Mouse (Mus musculus) CH12.LX (cell line): ENCODE measurements around the gene Junb. TPM values are rescaled to one million over a fixed set of nuclear protein-coding genes. Genes with fewer than 3 reads are reported as not detected.
A peak's percentile ranks its signal among the peaks of the same experiment; 100 is the strongest.

Experiments used
- DNase-seq: peaks from one replicate; pipeline ENCODE4 v3.0.0-alpha.2; 2013; ENCODE audit errors: extremely low read depth
- H3K27ac ChIP-seq: 2 replicates; pipeline ENCODE4 v1.5.1; 2012; ENCODE audit warnings: low read depth, mild to moderate bottlenecking, control low read depth, moderate library complexity; ENCODE audit not compliant: insufficient read depth
- H3K27me3 ChIP-seq: replicated peaks from 2 replicates; pipeline ENCODE3; 2012; ENCODE audit warnings: inconsistent platforms
- H3K36me3 ChIP-seq, 2 experiments: replicated peaks in 1 of 2; 2 replicates each; pipeline versions ENCODE3 to v1.6.1; 2012; ENCODE audit warnings: inconsistent platforms in 1 of 2, low read length in 1 of 2, mild to moderate bottlenecking in 1 of 2, mixed read lengths in 1 of 2, moderate library complexity in 1 of 2; ENCODE audit not compliant: control insufficient read depth in 1 of 2, insufficient read depth in 1 of 2
- H3K4me1 ChIP-seq, 2 experiments: 2 replicates each; pipeline ENCODE4 v1.6.1; 2012; ENCODE audit warnings: inconsistent platforms in 1 of 2, moderate library complexity in 1 of 2; ENCODE audit not compliant: insufficient read depth in 2 of 2, control insufficient read depth in 1 of 2
- H3K4me2 ChIP-seq: 2 replicates; pipeline ENCODE4 v1.6.1; 2012; ENCODE audit warnings: low read depth, mild to moderate bottlenecking, control low read depth; ENCODE audit not compliant: poor library complexity, insufficient read depth, severe bottlenecking
- H3K4me3 ChIP-seq, 3 experiments: fragments of 150-350 bp in 1 of 3; sonication (generic) in 1 of 3; replicated peaks in 1 of 3; 2 replicates each; pipeline versions ENCODE3 to v1.5.1; 2011 to 2012; ENCODE audit warnings: low read depth in 2 of 3, low read length in 2 of 3, mild to moderate bottlenecking in 2 of 3, moderate library complexity in 2 of 3, control low read depth in 1 of 3, improper control_type of control experiment in 1 of 3, inconsistent platforms in 1 of 3, mixed read lengths in 1 of 3; ENCODE audit not compliant: poor library complexity in 1 of 3
- H3K79me2 ChIP-seq: replicated peaks from 2 replicates; pipeline ENCODE4 v1.6.1; 2012; ENCODE audit warnings: mild to moderate bottlenecking, moderate library complexity; ENCODE audit not compliant: control insufficient read depth, poor library complexity, insufficient read depth, severe bottlenecking; ENCODE audit errors: extremely low read depth
- H3K9ac ChIP-seq: 2 replicates; pipeline ENCODE4 v1.6.1; 2012; ENCODE audit warnings: low read depth, mild to moderate bottlenecking, control low read depth, moderate library complexity; ENCODE audit not compliant: insufficient read depth
- H3K9me3 ChIP-seq: replicated peaks from 2 replicates; pipeline ENCODE3; 2012; ENCODE audit warnings: low read length, inconsistent platforms, mixed read lengths
- BHLHE40 ChIP-seq: IDR thresholded peaks from 2 replicates; pipeline ENCODE4 v1.6.1; 2011; ENCODE audit warnings: mild to moderate bottlenecking, low read depth, low read length, improper control_type of control experiment
- CHD1 ChIP-seq: IDR thresholded peaks from 2 replicates; pipeline ENCODE4 v1.6.1; 2012; ENCODE audit warnings: low read depth, low read length, improper control_type of control experiment, inconsistent platforms
- CHD2 ChIP-seq: IDR thresholded peaks from 2 replicates; pipeline ENCODE4 v1.6.1; 2011; ENCODE audit warnings: low read length, improper control_type of control experiment
- E2F4 ChIP-seq: IDR thresholded peaks from 2 replicates; pipeline ENCODE4 v1.6.1; 2011; ENCODE audit warnings: low read depth, low read length, improper control_type of control experiment; ENCODE audit not compliant: insufficient replicate concordance
- ELF1 ChIP-seq: IDR thresholded peaks from 2 replicates; pipeline ENCODE4 v1.6.1; 2014; ENCODE audit warnings: low read depth, mild to moderate bottlenecking, inconsistent platforms, low read length, improper control_type of control experiment
- EP300 ChIP-seq: IDR thresholded peaks from 2 replicates; pipeline ENCODE4 v1.6.1; 2011; ENCODE audit warnings: low read length, improper control_type of control experiment
- ETS1 ChIP-seq: conservative IDR thresholded peaks from 2 replicates; pipeline ENCODE4 v1.6.1; 2012; ENCODE audit warnings: low read depth, mild to moderate bottlenecking, inconsistent platforms, low read length, improper control_type of control experiment, moderate library complexity
- JUN ChIP-seq: IDR thresholded peaks from 2 replicates; pipeline ENCODE4 v1.6.1; 2011; ENCODE audit warnings: low read depth, mild to moderate bottlenecking, low read length, improper control_type of control experiment, moderate library complexity; ENCODE audit not compliant: insufficient read depth
- MAFK ChIP-seq: IDR thresholded peaks from 2 replicates; pipeline ENCODE4 v1.6.1; 2011; ENCODE audit warnings: low read length, improper control_type of control experiment; ENCODE audit not compliant: insufficient replicate concordance
- MAZ ChIP-seq: IDR thresholded peaks from 2 replicates; pipeline ENCODE4 v1.6.1; 2012; ENCODE audit warnings: low read depth, mild to moderate bottlenecking, inconsistent platforms, low read length, improper control_type of control experiment, moderate library complexity
- MEF2A ChIP-seq: IDR thresholded peaks from 2 replicates; pipeline ENCODE4 v1.6.1; 2014; ENCODE audit warnings: low read depth, mild to moderate bottlenecking, inconsistent platforms, low read length, improper control_type of control experiment, borderline replicate concordance
- MXI1 ChIP-seq: IDR thresholded peaks from 2 replicates; pipeline ENCODE4 v1.6.1; 2011; ENCODE audit warnings: mild to moderate bottlenecking, low read depth, low read length, improper control_type of control experiment
- MYC ChIP-seq: IDR thresholded peaks from 2 replicates; pipeline ENCODE4 v1.6.1; 2011; ENCODE audit warnings: low read depth, mild to moderate bottlenecking, improper control_type of control experiment, low read length
- POLR2A ChIP-seq: IDR thresholded peaks from 2 replicates; pipeline ENCODE4 v1.6.1; 2011; ENCODE audit warnings: low read depth, mild to moderate bottlenecking, improper control_type of control experiment, low read length
- SIN3A ChIP-seq: IDR thresholded peaks from 2 replicates; pipeline ENCODE4 v1.6.1; 2012; ENCODE audit warnings: low read length, improper control_type of control experiment, inconsistent platforms
- TBP ChIP-seq: conservative IDR thresholded peaks from 2 replicates; pipeline ENCODE4 v1.6.1; 2011; ENCODE audit warnings: low read depth, low read length, improper control_type of control experiment
- TCF12 ChIP-seq: IDR thresholded peaks from 2 replicates; pipeline ENCODE4 v1.6.1; 2014; ENCODE audit warnings: low read depth, mild to moderate bottlenecking, inconsistent platforms, low read length, improper control_type of control experiment
- UBTF ChIP-seq: IDR thresholded peaks from 2 replicates; pipeline ENCODE4 v1.6.1; 2012; ENCODE audit warnings: low read depth, mild to moderate bottlenecking, inconsistent platforms, low read length, improper control_type of control experiment, moderate library complexity
- USF1 ChIP-seq: IDR thresholded peaks from 2 replicates; pipeline ENCODE4 v1.6.1; 2014; ENCODE audit warnings: low read depth, mild to moderate bottlenecking, inconsistent platforms, low read length, improper control_type of control experiment
- USF2 ChIP-seq: conservative IDR thresholded peaks from 2 replicates; pipeline ENCODE4 v1.6.1; 2011; ENCODE audit warnings: low read depth, low read length, improper control_type of control experiment
- ZC3H11A ChIP-seq: IDR thresholded peaks from 2 replicates; pipeline ENCODE4 v1.6.1; 2012; ENCODE audit warnings: low read depth, mild to moderate bottlenecking, inconsistent platforms, low read length, improper control_type of control experiment
- dilution Hi-C: fragments of 300-500 bp; cut with MboI; formaldehyde crosslinking; loops from 2 replicates; pipeline ENCODE4 v1.14.3; 2020; ENCODE audit warnings: low sequenced_read_pairs; ENCODE audit not compliant: extremely low pct_unique_long_range_greater_than_20kb, extremely low pct_ligation_motif_present
- in situ Hi-C: fragments of 300-500 bp; cut with MboI; formaldehyde crosslinking; loops from 3 replicates; pipeline ENCODE4 v1.14.3; 2019; ENCODE audit warnings: low sequenced_read_pairs, low pct_ligation_motif_present, low pct_unique_long_range_greater_than_20kb, mixed read lengths
- polyA plus RNA-seq: library from polyadenylated mRNA; unstranded; fragments of >175 nt; gene quantifications from 2 replicates; pipeline ENCODE4 v1.2.1, GENCODE M21; 2012; ENCODE audit warnings: low read depth; ENCODE audit not compliant: insufficient read length
- total RNA-seq, 2 experiments: library from RNA; depleted of rRNA; stranded (reverse); fragments of 300-350 nt in 1 of 2; fragments of >200 nt in 1 of 2; gene quantifications; 2 replicates each; pipeline ENCODE4 v1.2.3; 2012 to 2014

Gene Junb
- total and polyA plus RNA-seq, 3 experiments, result 63.4 to 342 (median 217) TPM

DNA sequence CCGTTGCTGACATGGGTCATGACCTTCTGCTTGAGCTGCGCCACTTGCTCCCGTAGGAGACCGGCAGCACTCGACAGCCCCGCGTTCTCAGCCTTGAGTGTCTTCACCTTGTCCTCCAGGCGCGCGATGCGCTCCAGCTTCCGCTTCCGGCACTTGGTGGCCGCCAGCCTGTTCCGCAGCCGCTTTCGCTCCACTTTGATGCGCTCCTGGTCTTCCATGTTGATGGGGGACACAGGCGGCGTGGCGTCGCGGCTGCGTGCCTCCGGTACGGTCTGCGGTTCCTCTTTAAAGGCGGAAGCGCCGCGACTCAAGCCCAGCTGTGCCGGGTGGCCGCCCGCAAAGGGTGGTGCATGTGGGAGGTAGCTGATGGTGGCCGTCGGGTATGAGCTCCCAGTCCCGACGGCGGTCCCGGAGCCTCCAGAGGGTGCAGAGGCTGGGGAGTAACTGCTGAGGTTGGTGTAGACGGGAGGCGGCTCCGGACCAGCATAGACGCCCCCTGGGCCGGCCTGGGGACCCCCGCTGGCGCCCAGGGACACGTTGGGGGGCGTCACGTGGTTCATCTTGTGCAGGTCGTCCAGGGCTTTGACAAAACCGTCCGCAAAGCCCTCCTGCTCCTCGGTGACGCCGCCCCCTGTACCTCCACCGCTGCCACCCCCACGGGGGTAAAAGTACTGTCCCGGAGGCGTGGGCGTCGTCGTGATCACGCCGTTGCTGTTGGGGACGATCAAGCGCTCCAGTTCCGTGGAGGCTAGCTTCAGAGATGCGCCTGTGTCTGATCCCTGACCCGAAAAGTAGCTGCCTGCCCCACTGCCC lies 877 bp downstream of the Junb start:
- no peak overlapping the region for H3K4me2 ChIP-seq
- peak overlapping the region; percentile 93 for H3K27ac ChIP-seq
- dilution Hi-C loops (no loop called here), in situ Hi-C loops (no loop called here)
- peak overlapping the region; percentile 82 to 94 (median 92) for H3K4me3 ChIP-seq
- H3K79me2 ChIP-seq, result peaks cover 20% of the 10 kb centered on the region
- peaks cover 11 to 36% of the 10 kb centered on the region in 2 experiments for H3K4me1 ChIP-seq
- H3K9me3 ChIP-seq, result no peaks in the 10 kb centered on the region
- peak; percentile 71 for DNase-seq
- H3K9ac ChIP-seq, result peak overlapping the region; percentile 81
- H3K36me3 ChIP-seq, result peaks cover 13 to 20% of the 10 kb centered on the region in 2 experiments
- H3K27me3 ChIP-seq, result no peaks in the 10 kb centered on the region
- TF ChIP-seq TBP, result no peak
- TF ChIP-seq ZC3H11A, result no peak
- TF ChIP-seq TCF12, result peak; percentile 45
- TF ChIP-seq MAFK, result no peak
- TF ChIP-seq POLR2A, result peak; percentile 58; the same call in 1 of the 2 replicates
- no peak for TF ChIP-seq CHD2
- no peak for TF ChIP-seq ETS1
- no peak; the same call in 1 of the 2 replicates for TF ChIP-seq CHD1
- TF ChIP-seq MAZ, result no peak
- TF ChIP-seq JUN, result no peak
- TF ChIP-seq MEF2A, result no peak
- 0 out of 2 replicates have a peak, but pooled peaks have one; percentile 16 for TF ChIP-seq BHLHE40
- peak; percentile 48; the same call in 1 of the 2 replicates for TF ChIP-seq SIN3A
- peak; percentile 69 for TF ChIP-seq MXI1
- peak; percentile 59 for TF ChIP-seq USF1
- TF ChIP-seq ELF1, result peak; percentile 83
- TF ChIP-seq EP300, result no peak
- TF ChIP-seq E2F4, result no peak
- TF ChIP-seq USF2, result peak; percentile 31; the same call in 1 of the 2 replicates
- TF ChIP-seq UBTF, result peak; percentile 70; the same call in 1 of the 2 replicates
- TF ChIP-seq MYC, result no peak; the same call in 1 of the 2 replicates
